Mouse (Mus musculus) lung, postnatal 14 days (tissue): ENCODE results near the gene Denr.

ENCODE experiments used
- DNase-seq: peaks from one replicate; pipeline ENCODE4 v3.0.0; 2021

Gene Denr

GRCm38 (mm10) chr5:123914852-123915251 lies 7.9 kb downstream of the Denr start:
- no peak for DNase-seq

- DNase-seq: no peak
Measured at GRCm38 (mm10) chr5:123922112-123922511, 15.1 kb downstream of the Denr start.

DNA sequence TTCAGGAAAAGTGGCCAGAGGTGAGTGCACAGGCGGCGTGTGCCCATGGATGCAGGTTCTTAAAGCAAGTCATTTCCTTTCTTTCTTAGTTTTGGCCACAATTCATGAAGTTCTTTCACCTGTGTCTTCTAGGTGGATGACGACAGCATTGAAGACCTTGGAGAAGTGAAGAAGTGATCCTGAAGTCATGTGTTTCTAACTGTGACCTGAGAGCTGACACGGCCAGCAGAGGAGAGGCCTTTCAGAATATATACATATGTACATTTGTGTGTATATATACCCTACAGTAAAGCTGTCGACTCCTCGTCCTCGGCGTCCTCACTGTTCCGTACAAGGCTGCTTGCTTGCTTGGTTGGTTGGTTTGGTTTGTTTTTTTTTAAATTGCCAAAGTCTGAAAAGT lies 20.1 kb downstream of the Denr start, which contains the start of gene Gm43518:
Gm43518 (plus strand) TSS at position 301 of the 400 bp plus-strand sequence.
- no peak for DNase-seq

DNA sequence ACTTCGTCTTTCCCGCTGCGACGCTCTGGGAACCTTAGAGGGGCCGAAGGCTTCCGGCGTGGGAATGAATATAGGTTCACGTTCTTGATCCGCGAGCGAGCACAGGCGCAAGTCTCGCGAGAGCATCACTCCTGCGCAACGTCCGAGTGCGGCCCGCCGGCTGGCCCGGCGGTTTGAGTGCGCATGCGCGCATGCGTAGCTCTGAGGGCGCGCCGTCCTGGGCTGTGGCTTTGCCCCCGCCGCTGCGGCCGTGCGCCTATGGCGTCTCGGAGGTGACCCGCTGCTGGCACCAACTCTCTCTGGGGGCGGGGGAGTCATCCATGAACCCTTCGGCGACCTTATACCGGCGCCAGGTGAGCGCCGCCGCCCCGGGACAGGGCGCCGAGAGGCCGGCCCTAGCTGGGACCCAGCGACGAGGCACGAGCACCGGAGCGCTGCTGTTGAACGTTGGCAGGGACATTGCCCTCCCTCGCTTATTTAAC lies 23.6 kb downstream of the Denr start, which contains the start of gene Ccdc62:
Ccdc62 (plus strand) TSS at position 172 of the 482 bp plus-strand sequence.
- DNase-seq: peak; percentile 96

- DNase-seq: no peak
Measured at GRCm38 (mm10) chr5:123931131-123931530, 24.2 kb downstream of the Denr start.

DNA sequence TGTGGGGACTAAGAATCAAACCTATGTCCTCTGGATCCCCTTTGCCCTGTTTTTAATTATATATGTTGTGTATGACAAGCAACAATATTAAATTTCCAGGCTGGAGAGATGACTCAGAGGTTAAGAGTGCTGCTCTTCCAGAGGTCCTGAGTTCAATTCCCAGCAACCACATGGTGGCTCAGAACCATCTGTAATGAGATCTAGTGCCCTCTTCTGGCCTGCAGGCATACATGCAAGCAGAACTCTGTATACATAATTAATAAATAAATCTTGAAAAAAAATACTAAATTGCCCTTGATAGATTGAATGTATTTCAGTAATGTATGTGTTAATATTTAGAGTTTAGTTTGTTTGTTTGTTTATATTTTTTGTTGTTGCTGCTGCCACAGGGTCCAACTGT lies 26.0 kb downstream of the Denr start:
- no peak for DNase-seq

DNA sequence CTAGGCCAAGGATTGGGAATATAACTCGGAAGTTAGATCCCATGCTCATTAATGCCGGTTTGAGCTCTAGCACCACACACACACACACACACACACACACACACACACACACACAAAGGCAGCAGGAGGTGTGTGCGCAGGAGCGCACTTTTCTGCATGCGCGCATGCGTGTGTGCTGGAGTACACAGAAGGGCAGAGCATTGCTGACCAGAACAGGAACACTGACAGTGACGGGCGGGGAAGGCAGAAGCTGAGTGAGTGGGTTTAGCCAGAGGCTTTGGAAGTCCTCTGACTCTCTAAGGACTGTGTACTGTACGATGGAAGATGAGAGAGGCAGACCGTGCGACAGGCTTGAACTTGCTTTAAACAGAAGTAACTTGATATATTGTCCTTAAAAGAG lies 26.6 kb downstream of the Denr start:
- DNase-seq: no peak

DNA sequence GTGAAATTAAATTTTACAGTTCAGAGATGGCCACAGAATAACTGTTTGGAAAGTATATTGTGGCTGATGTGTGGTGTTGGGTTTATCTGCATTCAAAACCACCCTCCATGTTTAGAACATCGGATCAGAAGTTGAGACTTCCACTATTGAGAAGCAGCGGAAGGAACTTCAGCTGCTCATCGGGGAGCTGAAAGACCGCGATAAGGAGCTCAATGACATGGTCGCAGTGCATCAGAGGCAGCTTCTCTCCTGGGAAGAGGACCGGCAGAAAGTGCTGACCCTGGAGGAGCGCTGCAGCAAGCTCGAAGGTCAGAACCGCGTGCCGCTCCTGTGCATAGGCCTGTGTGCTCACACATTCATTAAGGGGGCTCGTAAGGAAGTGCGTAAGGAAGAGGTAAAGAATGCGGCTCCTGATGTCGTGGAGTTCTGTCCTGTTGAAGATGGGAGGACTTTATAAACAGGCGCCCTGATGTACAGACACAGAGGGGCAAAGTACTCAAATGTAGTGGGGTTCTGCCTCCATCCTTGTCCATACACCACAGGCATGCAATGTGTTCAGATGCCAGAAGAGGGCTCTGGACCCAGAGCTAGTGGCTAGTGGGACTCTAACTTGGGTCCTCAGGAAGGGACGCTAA lies 27.1 kb downstream of the Denr start:
- DNase-seq: no peak

DNA sequence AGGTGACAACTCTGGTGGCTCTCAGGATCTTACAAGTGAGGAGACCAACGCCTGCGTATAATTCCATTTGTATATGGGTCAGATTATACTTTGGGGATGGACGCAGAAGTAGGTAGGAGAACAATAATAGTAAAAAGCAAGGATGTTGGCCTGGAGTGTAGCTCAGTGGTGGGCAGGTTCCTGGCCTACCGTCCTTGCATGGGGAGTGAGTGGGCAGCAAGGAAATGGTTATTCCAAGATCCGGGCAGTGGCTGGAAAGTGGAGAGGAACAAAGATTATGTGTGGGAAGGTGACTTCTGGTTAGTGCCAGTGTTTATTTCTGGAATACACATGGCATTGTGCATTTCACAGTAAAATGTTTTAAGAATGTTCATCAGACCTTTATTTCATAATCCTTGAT lies 29.0 kb downstream of the Denr start:
- no peak for DNase-seq

DNA sequence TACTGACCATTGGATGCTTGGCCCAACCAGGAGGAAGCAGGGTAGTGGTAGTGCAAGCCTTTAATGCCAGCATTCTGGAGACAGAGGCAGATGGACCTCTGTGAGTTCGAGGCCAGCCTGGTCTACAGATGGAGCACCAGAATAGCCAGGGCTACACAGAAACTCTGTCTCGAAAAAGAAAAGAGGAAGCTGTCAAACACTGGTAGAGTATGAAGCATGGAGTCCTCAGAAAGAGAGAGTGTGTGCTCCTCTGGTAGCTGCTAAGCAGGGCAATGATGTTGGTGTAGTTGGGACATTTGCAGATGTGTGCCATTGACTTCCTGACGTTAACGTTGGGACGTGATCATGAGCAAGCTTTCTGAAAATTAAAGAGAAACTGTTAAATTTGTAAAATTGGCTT lies 31.5 kb downstream of the Denr start:
- DNase-seq: no peak

- no peak for DNase-seq
Measured at GRCm38 (mm10) chr5:123946546-123946945, 39.6 kb downstream of the Denr start.

DNA sequence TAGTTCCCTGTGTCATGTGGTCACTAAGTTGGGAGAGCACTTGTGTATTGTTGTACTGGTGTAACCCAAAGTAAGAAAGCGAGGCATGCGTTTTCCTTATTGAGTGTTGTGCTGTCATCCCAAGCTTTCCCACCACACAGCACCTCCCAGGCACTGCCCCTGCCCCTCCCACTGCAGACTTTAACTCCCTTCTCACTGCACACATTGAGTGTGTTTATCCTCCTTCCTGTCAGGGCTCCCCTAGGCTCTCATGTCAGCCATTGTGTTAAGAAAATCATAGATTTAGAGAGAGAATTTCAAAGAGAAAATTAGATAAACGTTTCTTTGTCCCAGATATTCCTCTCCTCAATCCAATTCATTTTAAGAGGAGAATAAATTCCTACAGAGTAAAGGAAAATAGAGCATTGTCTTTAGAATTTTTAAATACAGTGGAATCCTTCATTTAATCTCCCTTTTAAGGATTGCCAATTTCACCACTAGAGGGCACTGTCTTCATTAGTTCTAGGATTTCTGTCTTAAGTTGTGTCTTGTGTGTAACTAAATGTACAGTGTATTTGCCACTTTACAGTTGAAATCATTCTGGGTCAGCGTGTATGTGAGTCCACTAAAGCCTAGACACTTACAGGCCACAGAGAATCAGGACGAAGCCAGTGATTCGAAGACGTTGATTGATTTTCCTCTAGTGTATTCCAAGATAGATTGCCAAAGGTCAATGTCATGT lies 40.2 kb downstream of the Denr start:
- peak; percentile 50 for DNase-seq

GRCm38 (mm10) chr5:123952365-123953045 lies 45.5 kb downstream of the Denr start:
- no peak for DNase-seq

- no peak for DNase-seq
Measured at GRCm38 (mm10) chr5:123957213-123957612, 50.2 kb downstream of the Denr start.

- DNase-seq: no peak
Measured at GRCm38 (mm10) chr5:123959018-123959417, 52.0 kb downstream of the Denr start.

DNA sequence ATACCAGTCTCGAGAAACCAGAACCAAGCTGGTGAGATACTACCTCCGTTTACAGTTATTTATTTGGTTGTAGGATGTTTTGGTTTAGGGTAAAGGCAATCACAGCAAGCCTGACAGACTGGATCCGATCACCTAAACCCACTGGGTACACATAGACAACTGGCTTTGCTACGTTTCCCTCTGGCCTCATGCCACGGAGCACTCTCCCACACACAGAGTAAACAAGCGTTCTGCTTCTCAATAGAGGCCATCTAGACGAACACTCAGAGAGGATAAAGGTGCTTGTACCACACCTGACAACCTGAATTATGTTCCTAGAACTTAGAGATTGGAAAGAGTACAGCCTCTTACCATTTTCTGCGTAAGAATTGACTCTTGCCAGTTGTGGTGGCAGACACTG lies 53.2 kb downstream of the Denr start:
- DNase-seq: no peak

- no peak for DNase-seq
Measured at GRCm38 (mm10) chr5:123961046-123961445, 54.1 kb downstream of the Denr start.

- DNase-seq: no peak
Measured at GRCm38 (mm10) chr5:123964208-123964607, 57.2 kb downstream of the Denr start.

DNA sequence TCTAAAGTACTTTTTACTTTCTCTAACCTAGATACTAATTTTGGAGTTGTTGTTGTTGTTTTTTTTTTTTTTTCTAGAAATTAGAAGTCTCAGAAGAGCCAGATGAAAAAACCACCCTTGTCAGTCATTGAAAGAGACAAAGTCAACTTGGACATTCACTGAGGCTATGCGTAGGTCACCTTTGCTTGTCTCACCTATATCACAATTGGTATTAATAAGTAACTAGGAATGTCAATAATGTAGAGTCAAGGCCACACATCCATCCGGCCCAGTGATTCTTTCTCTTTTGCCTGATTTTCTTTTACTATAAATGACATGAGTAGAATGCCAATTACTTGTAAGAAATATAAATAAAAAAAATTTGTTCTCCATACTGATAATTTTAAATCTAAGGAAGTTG lies 59.8 kb downstream of the Denr start:
- no peak for DNase-seq

- no peak for DNase-seq
Measured at GRCm38 (mm10) chr5:123968468-123968867, 61.5 kb downstream of the Denr start.

GRCm38 (mm10) chr5:123969216-123969615 lies 62.2 kb downstream of the Denr start:
- DNase-seq: no peak

DNA sequence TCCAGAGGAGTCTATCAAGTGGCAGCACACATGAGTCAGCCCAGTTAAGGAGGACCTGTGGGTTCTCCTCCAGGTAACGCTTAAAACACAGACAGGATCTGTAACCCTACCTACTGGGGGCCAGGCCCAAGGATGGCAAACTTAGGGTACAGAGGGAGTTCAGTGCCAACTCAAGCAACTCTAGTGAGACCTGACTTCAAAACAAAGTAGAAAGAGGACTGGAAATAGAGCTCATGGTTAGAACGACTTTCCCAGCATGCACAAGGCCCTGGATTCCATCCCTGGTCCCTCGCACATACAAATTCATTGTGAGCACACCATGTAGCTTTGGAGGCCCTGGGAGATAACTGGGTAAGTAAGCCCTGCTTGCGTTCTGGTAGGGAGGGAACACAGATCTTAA lies 63.6 kb downstream of the Denr start:
- DNase-seq: no peak

DNA sequence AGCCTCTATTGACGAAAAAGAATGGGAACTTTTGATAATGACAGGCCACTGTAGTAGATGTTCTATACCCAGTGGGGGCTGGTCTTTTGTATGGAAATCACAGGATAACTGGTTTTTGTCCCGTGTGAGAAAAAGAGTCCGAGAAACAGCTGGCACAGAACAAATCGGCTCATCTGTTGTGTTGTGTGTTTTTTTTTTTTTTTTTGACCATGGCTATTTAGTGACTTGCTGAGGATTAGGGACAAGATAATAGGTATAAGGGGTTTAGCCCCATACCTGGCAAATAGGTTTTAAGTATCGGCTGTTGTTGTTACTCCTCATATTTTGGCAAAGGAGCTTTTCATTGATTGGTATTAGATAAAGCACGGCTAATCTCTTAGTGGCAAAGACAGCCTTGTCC lies 65.5 kb downstream of the Denr start:
- DNase-seq: no peak
